Mouse (Mus musculus) gastrocnemius, postnatal 4 days (tissue): Measurements from ENCODE around the gene Nxnl2. TPM values are rescaled to one million over a fixed set of nuclear protein-coding genes. Genes with fewer than 3 reads are reported as not detected.

Source experiments
- microRNA-seq: library from miRNA; unstranded; fragments of <30 nt; microRNA quantifications from one replicate; pipeline ENCODE4 v1.2.0, GENCODE M21; 2021
- total RNA-seq, 2 experiments: library from RNA; stranded (reverse); gene quantifications; 2 replicates each; pipeline ENCODE4 v1.2.3; 2021

The Nxnl2 gene
- total RNA-seq, 2 experiments from 2014 or later = 0.54 to 1.0 TPM

Small RNA genes lying within 50 kb of the gene (microRNA-seq; reads per million reads assigned to microRNA genes)
- not detected for gene Gm44341

Other genes starting within 250 kb of the Nxnl2 start
- gene Spin1, start 70.1 kb upstream of the Nxnl2 start, total RNA-seq = 10 to 100 TPM; 52.2 to 53.9 TPM
- 10 to 100 TPM; 23.7 to 24.8 TPM for gene S1pr3, start 237.6 kb downstream of the Nxnl2 start, total RNA-seq